Mouse (Mus musculus) midbrain, embryonic 16.5 days (tissue): ENCODE measurements around the gene A030005K14Rik. TPM values are rescaled to one million over a fixed set of nuclear protein-coding genes. Genes with fewer than 3 reads are reported as not detected.

Source experiments
- ATAC-seq: fragments of 200-750 bp; cut with Nextera tagmentation; 2 replicates; pipeline ENCODE4 v1.8.0; 2017; ENCODE audit warnings: moderate TSS enrichment
- H3K27ac ChIP-seq: fragments of 300-500 bp; sonication (generic); 2 replicates; pipeline ENCODE4 v1.5.1; 2014; ENCODE audit warnings: mild to moderate bottlenecking, low read length, mixed read lengths
- H3K27me3 ChIP-seq: fragments of 300-500 bp; sonication (generic); 2 replicates; pipeline ENCODE4 v1.6.1; 2014; ENCODE audit warnings: low read depth, low read length, mixed read lengths; ENCODE audit not compliant: control insufficient read depth, insufficient read depth
- H3K36me3 ChIP-seq: fragments of 300-500 bp; sonication (generic); 2 replicates; pipeline ENCODE4 v1.6.1; 2014; ENCODE audit warnings: mild to moderate bottlenecking, low read length, moderate library complexity, mixed read lengths; ENCODE audit not compliant: control insufficient read depth, insufficient read depth
- H3K4me1 ChIP-seq: fragments of 300-500 bp; sonication (generic); 2 replicates; pipeline ENCODE4 v1.6.1; 2014; ENCODE audit warnings: mild to moderate bottlenecking, low read length, mixed read lengths; ENCODE audit not compliant: control insufficient read depth, insufficient read depth
- H3K4me2 ChIP-seq: fragments of 300-500 bp; sonication (generic); 2 replicates; pipeline ENCODE4 v1.6.1; 2014; ENCODE audit warnings: mild to moderate bottlenecking, low read length, mixed read lengths
- H3K4me3 ChIP-seq: fragments of 300-500 bp; sonication (generic); 2 replicates; pipeline ENCODE4 v1.5.1; 2014; ENCODE audit warnings: low read depth, mild to moderate bottlenecking, low read length, moderate library complexity, mixed read lengths
- H3K9ac ChIP-seq: fragments of 300-500 bp; sonication (generic); 2 replicates; pipeline ENCODE4 v1.6.1; 2014; ENCODE audit warnings: low read depth, low read length, mixed read lengths
- H3K9me3 ChIP-seq: fragments of 300-500 bp; sonication (generic); replicated peaks from 2 replicates; pipeline ENCODE4 v1.6.1; 2014; ENCODE audit warnings: mild to moderate bottlenecking, low read length, mixed read lengths; ENCODE audit not compliant: control insufficient read depth, poor library complexity, severe bottlenecking
- WGBS: fragments of 180-500 bp; shearing (Covaris S2); extraction: QIAGEN DNeasy Blood & Tissue Kit; methylation state at CpG from one replicate; pipeline ENCODE4 v1.1.7; 2014; 5-methylcytosine and 5-hydroxymethylcytosine counted together
- polyA plus RNA-seq: library from polyadenylated mRNA; unstranded; fragments of >200 nt; fragmentation: Nextera tagmentation; extraction: Ambion mirVana; gene quantifications from 2 replicates; pipeline ENCODE4 v1.2.1, GENCODE M21; 2015

Gene A030005K14Rik
- not detected in 2 replicates for polyA plus RNA-seq

DNA sequence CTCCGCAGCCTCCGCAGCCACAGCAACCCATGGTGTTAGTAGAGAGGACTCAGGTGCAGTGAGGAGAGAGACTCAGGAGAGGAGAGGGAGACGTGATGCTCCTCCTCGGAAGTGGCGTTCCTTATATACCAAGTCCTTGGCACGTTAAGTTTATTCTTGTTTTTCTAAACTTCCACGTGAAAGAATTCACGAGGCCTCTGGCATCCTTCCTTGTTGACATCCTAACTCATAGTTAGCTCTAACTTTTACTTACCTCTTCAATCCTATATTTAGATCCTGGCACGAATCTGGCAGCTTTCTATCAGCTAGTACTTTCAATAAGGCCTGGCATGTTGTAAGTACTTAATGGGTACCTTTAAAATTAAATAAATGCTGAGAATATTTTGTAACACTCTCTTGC, at the start of gene A030005K14Rik:
A030005K14Rik (minus strand) TSS at position 101 of the 400 bp plus-strand sequence.
- Histone ChIP-seq H3K27me3 (no peaks in the 10 kb centered on the region), H3K9ac (no peak within 1 kb of the TSS), H3K36me3 (no peaks in the 10 kb centered on the region), H3K27ac (no peak within 1 kb of the TSS), H3K4me1 (no peaks in the 10 kb centered on the region), H3K4me2 (no peak within 1 kb of the TSS), H3K9me3 (no peaks in the 10 kb centered on the region), H3K4me3 (no peak within 1 kb of the TSS)
- 89% methylated on average over 9 of the region's 9 CpGs for WGBS
- ATAC-seq: no peak

DNA sequence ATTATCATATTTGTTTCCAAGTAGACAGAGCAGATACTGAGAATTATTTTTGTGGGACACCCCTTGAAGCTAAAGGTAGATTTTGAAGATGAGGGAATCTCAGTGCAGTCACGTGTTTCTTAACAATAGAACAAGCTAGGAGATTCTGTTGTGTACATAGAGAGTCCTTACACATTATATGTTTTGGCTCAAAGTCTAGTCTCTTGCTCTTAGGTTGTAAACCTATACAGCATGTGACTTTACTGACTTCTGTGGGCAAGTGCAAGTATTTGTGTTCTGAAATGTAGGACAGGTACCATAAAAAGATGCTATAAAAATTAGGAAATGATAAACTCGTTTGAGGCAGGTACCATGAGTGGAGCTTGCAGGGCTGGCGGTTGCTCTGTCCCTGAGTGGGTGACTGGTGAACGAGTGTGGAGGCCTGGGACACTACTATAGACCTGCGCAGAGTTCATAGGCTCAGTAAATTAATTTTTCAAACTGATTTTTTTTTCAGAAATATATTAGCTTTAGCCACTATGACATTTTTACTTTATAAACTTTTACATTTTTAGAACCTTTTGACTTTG, 48.3 kb upstream of the A030005K14Rik start:
- Histone ChIP-seq H3K4me2 (no peak overlapping the region), H3K9me3 (no peaks in the 10 kb centered on the region), H3K36me3 (no peaks in the 10 kb centered on the region), H3K27ac (no peak overlapping the region), H3K27me3 (no peaks in the 10 kb centered on the region), H3K4me1 (no peaks in the 10 kb centered on the region), H3K4me3 (no peak overlapping the region), H3K9ac (no peak overlapping the region)
- ATAC-seq: no peak
- 82% methylated on average over 5 of the region's 5 CpGs for WGBS

DNA sequence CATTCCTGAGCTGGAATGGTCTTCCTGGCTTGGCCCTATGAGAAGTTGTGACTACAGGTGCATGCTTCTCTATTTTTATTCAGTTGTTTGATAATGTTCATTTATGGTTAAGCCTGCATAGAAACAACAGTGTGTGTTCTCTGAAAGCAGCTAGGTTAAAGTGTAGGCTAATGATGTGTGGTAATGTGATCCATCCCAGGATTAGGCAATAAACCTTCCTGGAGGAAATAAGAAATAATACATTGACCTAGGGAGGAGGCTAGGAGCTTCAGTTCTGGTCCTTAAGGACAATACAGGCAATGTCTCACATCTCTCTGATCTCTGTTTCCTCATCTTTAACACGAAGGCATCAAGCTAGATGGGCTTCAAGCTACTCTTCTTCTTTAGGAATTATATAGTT, 46.3 kb upstream of the A030005K14Rik start:
- no peaks in the 10 kb centered on the region for H3K9me3 ChIP-seq
- H3K4me2 ChIP-seq: no peak overlapping the region
- H3K4me3 ChIP-seq: no peak overlapping the region
- no peak for ATAC-seq
- H3K27me3 ChIP-seq: no peaks in the 10 kb centered on the region
- H3K4me1 ChIP-seq: 0 out of 2 replicates have a peak, but pooled peaks cover 2% of the 10 kb centered on the region
- H3K27ac ChIP-seq: no peak overlapping the region
- WGBS: 72% methylated on average over 1 of the region's 1 CpGs
- H3K9ac ChIP-seq: no peak overlapping the region
- H3K36me3 ChIP-seq: no peaks in the 10 kb centered on the region

DNA sequence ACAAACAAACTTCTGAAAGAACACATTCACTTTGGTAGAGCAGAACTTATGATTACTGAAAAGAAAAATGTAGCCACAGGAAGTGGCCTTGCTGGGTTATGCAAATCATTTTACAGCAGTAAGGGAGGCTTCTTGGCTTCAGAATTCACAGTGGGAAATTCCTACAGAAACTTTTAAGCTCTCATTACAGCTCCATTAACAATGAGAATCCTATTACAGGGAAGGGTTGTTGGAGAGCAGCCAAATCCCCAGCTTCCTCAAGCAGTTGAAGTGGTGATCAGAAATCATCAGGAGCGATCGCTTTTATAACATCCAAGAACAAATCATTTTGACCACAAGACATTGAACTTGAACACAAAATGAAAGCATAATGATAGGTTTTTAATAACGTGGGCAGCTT, 42.7 kb upstream of the A030005K14Rik start:
- 0 out of 2 replicates have a peak, but pooled peaks cover 2% of the 10 kb centered on the region for H3K4me1 ChIP-seq

DNA sequence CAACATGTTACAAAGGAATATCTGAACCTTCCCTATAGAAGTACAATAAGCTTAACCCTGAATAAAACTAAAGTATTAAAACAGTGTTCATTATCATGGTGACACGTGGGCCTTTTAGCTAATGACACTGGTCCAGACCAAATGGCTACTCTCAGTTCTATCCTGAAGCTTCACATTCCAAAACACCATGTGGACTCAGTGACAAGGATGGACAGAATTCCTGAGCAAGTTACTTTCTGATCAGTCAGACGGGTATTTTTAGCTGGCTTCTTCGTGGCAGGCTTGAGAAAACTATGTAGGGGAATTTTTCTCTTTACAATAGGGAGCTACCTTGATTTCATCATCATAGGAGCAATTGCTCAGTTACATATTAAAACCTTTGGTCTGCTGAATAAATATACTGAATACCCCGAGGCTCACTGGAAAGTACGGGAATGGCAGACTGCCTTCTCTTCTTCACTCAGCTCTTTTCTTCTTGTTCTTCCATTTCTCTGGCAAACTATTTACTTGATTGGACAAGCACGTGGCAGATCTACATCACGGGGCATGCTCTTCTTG, 40.5 kb upstream of the A030005K14Rik start:
- Histone ChIP-seq H3K9me3 (no peaks in the 10 kb centered on the region), H3K4me2 (no peak overlapping the region), H3K9ac (no peak overlapping the region), H3K27ac (no peak overlapping the region), H3K36me3 (no peaks in the 10 kb centered on the region), H3K4me1 (0 out of 2 replicates have a peak, but pooled peaks cover 2% of the 10 kb centered on the region), H3K27me3 (no peaks in the 10 kb centered on the region), H3K4me3 (no peak overlapping the region)
- ATAC-seq: 0 out of 2 replicates have a peak, but pooled peaks have one; percentile 11
- 81% methylated on average over 7 of the region's 7 CpGs for WGBS

More for the DNA sequence above, 42.7 kb upstream of the A030005K14Rik start:
- ATAC-seq: no peak
- no peak overlapping the region for H3K4me3 ChIP-seq
- H3K4me2 ChIP-seq: no peak overlapping the region
- no peaks in the 10 kb centered on the region for H3K36me3 ChIP-seq
- no peaks in the 10 kb centered on the region for H3K27me3 ChIP-seq
- no peak overlapping the region for H3K27ac ChIP-seq
- no peaks in the 10 kb centered on the region for H3K9me3 ChIP-seq
- H3K9ac ChIP-seq: no peak overlapping the region
- WGBS: 37% methylated on average over 3 of the region's 3 CpGs

DNA sequence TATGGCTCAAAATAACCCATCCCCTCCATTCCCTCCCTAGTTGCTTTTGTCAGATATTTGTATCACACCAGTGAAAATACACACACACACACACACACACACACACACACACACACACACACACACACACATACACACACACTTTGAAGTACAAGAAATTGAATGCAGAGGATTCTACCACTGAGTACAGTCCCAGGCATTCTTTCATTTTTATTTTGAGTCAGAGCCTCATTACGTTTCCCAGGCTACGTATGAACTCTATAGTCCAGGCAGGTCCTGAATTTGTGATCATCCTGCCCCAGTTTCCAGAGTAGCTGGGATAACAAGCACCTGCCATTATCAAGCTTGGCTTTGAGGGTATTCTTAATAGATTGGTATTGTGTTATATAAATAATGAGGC, 40.0 kb upstream of the A030005K14Rik start:
- WGBS: 59% methylated on average over 2 of the region's 2 CpGs
- Histone ChIP-seq H3K4me3 (no peak overlapping the region), H3K9ac (no peak overlapping the region), H3K4me2 (no peak overlapping the region), H3K36me3 (no peaks in the 10 kb centered on the region), H3K9me3 (no peaks in the 10 kb centered on the region), H3K27me3 (no peaks in the 10 kb centered on the region), H3K4me1 (0 out of 2 replicates have a peak, but pooled peaks cover 2% of the 10 kb centered on the region), H3K27ac (no peak overlapping the region)
- 0 out of 2 replicates have a peak, but pooled peaks have one; percentile 64 for ATAC-seq

DNA sequence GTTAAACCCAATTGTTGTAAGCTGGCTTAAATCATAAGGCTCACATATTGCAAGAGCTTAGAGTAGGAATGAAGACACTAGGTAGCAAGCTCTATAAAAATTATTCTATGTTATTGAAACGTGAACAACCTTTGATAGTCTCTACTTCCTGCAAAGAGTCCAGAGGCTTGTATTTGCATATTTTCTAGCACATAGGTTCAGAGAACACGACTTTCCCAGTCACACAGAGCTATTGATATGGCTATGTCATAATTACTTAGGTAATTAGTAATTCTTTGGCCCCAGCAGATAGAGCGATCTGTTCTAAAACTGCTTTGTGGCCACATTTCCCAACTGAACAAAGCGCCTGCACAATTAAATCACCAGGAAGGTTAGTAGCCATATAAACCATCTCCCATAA, 37.8 kb upstream of the A030005K14Rik start:
- Histone ChIP-seq H3K4me1 (0 out of 2 replicates have a peak, but pooled peaks cover 2% of the 10 kb centered on the region), H3K9me3 (no peaks in the 10 kb centered on the region), H3K27ac (no peak overlapping the region), H3K4me2 (no peak overlapping the region), H3K27me3 (no peaks in the 10 kb centered on the region), H3K4me3 (no peak overlapping the region), H3K36me3 (no peaks in the 10 kb centered on the region), H3K9ac (no peak overlapping the region)
- ATAC-seq: no peak
- WGBS: 80% methylated on average over 4 of the region's 4 CpGs

DNA sequence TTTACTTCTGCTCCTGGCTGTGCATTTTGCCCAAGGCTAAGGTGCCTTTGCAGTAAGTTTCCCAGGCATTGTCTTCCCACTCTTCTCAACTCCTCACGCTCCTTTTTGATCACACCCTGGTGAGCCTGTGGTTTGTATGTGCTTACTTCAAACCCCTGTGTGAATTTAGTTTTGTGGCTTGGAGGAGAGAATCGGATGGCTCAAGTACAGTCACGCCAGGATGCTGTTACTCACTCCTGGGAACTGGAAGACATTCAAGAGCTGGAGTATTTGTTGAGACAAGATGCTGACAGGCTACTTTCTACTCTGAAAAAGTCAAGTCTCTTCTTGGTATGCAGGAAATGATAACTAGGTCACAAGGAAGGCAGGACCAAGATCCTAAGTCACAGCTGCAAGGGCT, 32.1 kb upstream of the A030005K14Rik start:
- Histone ChIP-seq H3K4me1 (no peaks in the 10 kb centered on the region), H3K27ac (no peak overlapping the region), H3K9ac (no peak overlapping the region), H3K27me3 (no peaks in the 10 kb centered on the region), H3K4me3 (no peak overlapping the region), H3K36me3 (no peaks in the 10 kb centered on the region), H3K9me3 (no peaks in the 10 kb centered on the region), H3K4me2 (no peak overlapping the region)
- no peak for ATAC-seq
- 82% methylated on average over 3 of the region's 3 CpGs for WGBS

DNA sequence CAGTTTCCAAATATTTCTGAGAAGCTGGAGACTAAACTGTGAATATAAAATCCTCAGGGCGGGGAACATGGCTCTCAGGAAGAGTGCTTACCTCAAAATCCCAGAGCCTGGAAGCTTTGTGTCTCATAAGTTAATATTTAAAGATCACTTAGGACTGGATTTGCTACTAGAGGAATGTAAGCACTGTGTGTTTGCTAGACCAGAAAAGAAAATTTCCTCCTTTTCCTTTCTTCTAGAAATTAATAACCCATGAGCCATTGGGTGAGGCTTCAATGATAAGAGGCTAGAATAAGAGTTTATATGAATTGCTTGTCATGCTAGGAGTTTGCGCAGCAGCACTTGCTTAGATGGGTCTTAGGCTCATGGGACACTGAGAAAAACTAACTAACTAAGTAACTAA, 25.6 kb upstream of the A030005K14Rik start:
- Histone ChIP-seq H3K27me3 (no peaks in the 10 kb centered on the region), H3K9ac (no peak overlapping the region), H3K9me3 (no peaks in the 10 kb centered on the region), H3K4me2 (no peak overlapping the region), H3K4me1 (no peaks in the 10 kb centered on the region), H3K27ac (no peak overlapping the region), H3K36me3 (no peaks in the 10 kb centered on the region), H3K4me3 (no peak overlapping the region)
- no peak for ATAC-seq
- 88% methylated on average over 2 of the region's 2 CpGs for WGBS
